Mouse (Mus musculus) small intestine, adult 2 months (tissue): Measurements from ENCODE around the gene Tes.

Experiments
- CTCF ChIP-seq: fragments of 200-500 bp; IDR thresholded peaks from 2 replicates; pipeline ENCODE4 v1.5.1; 2012; ENCODE audit warnings: low read depth, mild to moderate bottlenecking, control low read depth, inconsistent platforms, low read length, moderate library complexity, mixed read lengths; ENCODE audit not compliant: insufficient replicate concordance, insufficient read length; ENCODE audit errors: extremely low read depth
- POLR2A ChIP-seq: fragments of 200-500 bp; IDR thresholded peaks from 2 replicates; pipeline ENCODE4 v1.6.1; 2012; ENCODE audit warnings: low read depth, mild to moderate bottlenecking, control low read depth, inconsistent platforms, low read length, moderate library complexity

DNA sequence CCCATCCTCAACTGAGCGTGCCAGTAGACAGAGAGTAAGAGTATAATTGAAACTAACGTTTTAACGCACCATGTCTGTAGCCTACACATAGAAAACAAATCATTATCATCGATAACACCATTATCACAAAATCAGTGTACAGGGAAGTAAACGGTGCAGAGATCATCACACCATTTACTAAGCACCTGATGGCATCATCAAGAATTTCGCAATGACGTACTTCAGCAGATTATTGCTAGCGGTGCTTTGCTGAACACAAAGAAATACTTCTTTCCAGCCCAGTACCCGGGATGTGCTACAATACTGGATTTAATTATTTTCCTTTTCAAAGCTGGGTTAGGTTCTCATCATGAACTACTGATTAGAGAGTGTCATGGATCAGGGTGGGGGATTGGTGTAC lies 12.3 kb downstream of the Tes start:
- TF ChIP-seq CTCF (no peak), POLR2A (no peak)
